ENCODE assay signal across 29 mouse cellular contexts in genomic region chr1:161919594-161919993, GRCm38 (mm10). TPM values are rescaled to one million over a fixed set of nuclear protein-coding genes. Genes with fewer than 3 reads are reported as not detected.
"Had no signal": no experiment of that assay in that cellular context is flagged by ENCODE, and none has a peak within 500 bp of the region (broad histone marks: within the 10 kb centered on the region; RNA-seq: fewer than 3 reads in every experiment).

No protein-coding gene starts in this region.

- H3K9ac ChIP-seq: limb, embryonic 15.5 days; lung, embryonic 15.5 days; midbrain, embryonic 13.5 days; neural tube, embryonic 13.5 days had no signal

- H3K27me3 ChIP-seq: limb, embryonic 15.5 days; lung, embryonic 15.5 days; megakaryocyte, embryonic 14.5 days; midbrain, embryonic 13.5 days; neural tube, embryonic 13.5 days had no signal

- H3K4me2 ChIP-seq: limb, embryonic 15.5 days; lung, embryonic 15.5 days; midbrain, embryonic 13.5 days; neural tube, embryonic 13.5 days had no signal

- DNase-seq: kidney, adult 8-10 months; kidney, postnatal 14 days; kidney, postnatal 4 days; lung, postnatal 10 days; lung, postnatal 36 days; retina, postnatal 1 day; right cerebral cortex, postnatal 25 days; thymus, adult 18-20 months; thymus, postnatal 36 days had no signal

- H3K9me3 ChIP-seq: limb, embryonic 15.5 days; lung, embryonic 15.5 days; megakaryocyte, embryonic 14.5 days; midbrain, embryonic 10.5 days; midbrain, embryonic 13.5 days; neural tube, embryonic 13.5 days had no signal

- H3K27ac ChIP-seq: limb, embryonic 15.5 days; lung, embryonic 15.5 days; midbrain, embryonic 10.5 days; midbrain, embryonic 13.5 days; neural tube, embryonic 13.5 days had no signal

- H3K4me3 ChIP-seq: limb, embryonic 15.5 days; lung, embryonic 15.5 days; megakaryocyte, embryonic 14.5 days; midbrain, embryonic 10.5 days; midbrain, embryonic 13.5 days; myocyte; neural tube, embryonic 13.5 days had no signal

- H3K36me3 ChIP-seq: limb, embryonic 15.5 days; lung, embryonic 15.5 days; midbrain, embryonic 10.5 days; midbrain, embryonic 13.5 days; neural tube, embryonic 13.5 days had no signal

- H3K4me1 ChIP-seq: lung, embryonic 15.5 days; neural tube, embryonic 13.5 days had no signal

- ATAC-seq: intestine, postnatal 0 days; midbrain, embryonic 13.5 days; midbrain, embryonic 16.5 days had no signal

RNA-seq across cellular contexts. Expression of gene 4930558K02Rik, which starts 59.8 kb away (rescaled TPM):
- total RNA-seq: layer of hippocampus, adult 18-20 months; layer of hippocampus, postnatal 14 days; left cerebral cortex, postnatal 14 days; monocyte, adult 5-6 weeks; neutrophil, adult 5-6 weeks had no signal
- polyA plus RNA-seq: intestine, embryonic 14.5 days; intestine, postnatal 0 days; kidney, embryonic 16.5 days; limb, embryonic 11.5 days; limb, embryonic 15.5 days; liver, embryonic 16.5 days; lung, embryonic 15.5 days; midbrain, embryonic 10.5 days; midbrain, embryonic 13.5 days; myocyte; neural tube, embryonic 13.5 days; spleen, adult 2 months; stomach, embryonic 16.5 days had no signal
